Mouse (Mus musculus) testis, adult 2 months (tissue): ENCODE measurements at regions not wholly inside any gene's neighbourhood (a gene's known extent, or its start where the extent isn't known, plus 50 kb on each side); places are given as distances from the start of the nearest gene placed in this dataset.

Experiments
- H3K27ac ChIP-seq: fragments of 200-500 bp; 2 replicates; pipeline ENCODE4 v1.5.1; 2012; ENCODE audit warnings: low read depth, low read length; ENCODE audit not compliant: control insufficient read depth, insufficient read depth
- H3K27me3 ChIP-seq: fragments of 200-500 bp; 2 replicates; pipeline ENCODE4 v1.6.1; 2012; ENCODE audit warnings: mild to moderate bottlenecking, low read length, moderate library complexity; ENCODE audit not compliant: control insufficient read depth, insufficient read depth
- H3K36me3 ChIP-seq: fragments of 200-500 bp; 2 replicates; pipeline ENCODE4 v1.6.1; 2012; ENCODE audit warnings: mild to moderate bottlenecking, low read length; ENCODE audit not compliant: control insufficient read depth, insufficient read depth
- H3K4me1 ChIP-seq: fragments of 200-500 bp; 2 replicates; pipeline ENCODE4 v1.6.1; 2012; ENCODE audit warnings: low read length; ENCODE audit not compliant: control insufficient read depth, insufficient read depth
- H3K4me3 ChIP-seq: fragments of 200-500 bp; 2 replicates; pipeline ENCODE4 v1.5.1; 2012; ENCODE audit warnings: low read depth, mild to moderate bottlenecking, low read length, moderate library complexity, mixed read lengths; ENCODE audit not compliant: control insufficient read depth
- CTCF ChIP-seq: fragments of 200-500 bp; IDR thresholded peaks from 2 replicates; pipeline ENCODE4 v1.5.1; 2012; ENCODE audit warnings: low read depth, mild to moderate bottlenecking, inconsistent platforms, low read length, moderate library complexity; ENCODE audit not compliant: control insufficient read depth, insufficient read depth, insufficient replicate concordance
- POLR2A ChIP-seq: fragments of 200-500 bp; IDR thresholded peaks from 2 replicates; pipeline ENCODE4 v1.6.1; 2012; ENCODE audit warnings: low read depth, mild to moderate bottlenecking, inconsistent platforms, low read length, moderate library complexity; ENCODE audit not compliant: control insufficient read depth

DNA sequence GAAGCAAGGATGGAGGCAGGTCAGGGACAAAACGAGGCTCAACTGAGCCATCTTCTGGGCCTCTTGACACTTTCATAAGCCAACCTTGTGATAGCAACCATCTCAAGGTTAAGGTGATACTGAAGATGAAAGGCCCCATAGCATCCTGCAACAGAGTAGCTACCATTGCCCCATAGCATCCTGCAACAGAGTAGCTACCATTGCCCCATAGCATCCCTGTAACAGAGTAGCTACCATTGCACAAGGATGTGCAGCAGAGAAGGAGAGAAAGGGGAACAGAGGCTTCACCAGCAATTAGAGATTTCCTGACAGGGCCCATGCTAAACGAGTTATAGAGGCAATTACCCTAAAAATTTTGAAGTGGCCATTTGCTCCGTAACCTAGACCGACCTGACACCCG lies 163.2 kb downstream of the Lmo4 start:
- TF ChIP-seq POLR2A: no peak
- TF ChIP-seq CTCF: no peak
- Histone ChIP-seq H3K27me3 (no peaks in the 10 kb centered on the region), H3K36me3 (no peaks in the 10 kb centered on the region), H3K4me3 (no peak overlapping the region), H3K27ac (no peak overlapping the region), H3K4me1 (no peaks in the 10 kb centered on the region)

DNA sequence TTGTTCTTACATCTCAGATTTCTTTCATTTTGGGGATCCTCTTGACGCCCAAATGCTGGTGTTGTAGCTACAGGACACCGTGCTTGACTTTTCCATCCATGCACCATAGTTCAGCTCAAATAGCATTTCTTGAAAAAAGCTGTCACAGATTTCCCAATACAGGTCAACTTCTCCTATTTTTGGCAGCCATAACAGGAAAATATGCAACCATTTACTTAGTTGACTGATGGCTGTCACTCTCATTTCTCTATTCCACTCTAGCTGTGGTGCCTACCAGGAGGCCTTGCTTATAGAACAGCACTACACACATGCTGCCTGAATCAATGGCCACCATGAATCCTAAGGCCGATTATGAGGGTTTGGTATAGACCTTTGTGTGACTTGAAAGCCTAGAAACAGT lies 165.5 kb downstream of the Lmo4 start:
- Histone ChIP-seq H3K36me3 (no peaks in the 10 kb centered on the region), H3K4me1 (no peaks in the 10 kb centered on the region), H3K27me3 (no peaks in the 10 kb centered on the region), H3K4me3 (no peak overlapping the region), H3K27ac (no peak overlapping the region)
- TF ChIP-seq POLR2A (no peak), CTCF (no peak)

DNA sequence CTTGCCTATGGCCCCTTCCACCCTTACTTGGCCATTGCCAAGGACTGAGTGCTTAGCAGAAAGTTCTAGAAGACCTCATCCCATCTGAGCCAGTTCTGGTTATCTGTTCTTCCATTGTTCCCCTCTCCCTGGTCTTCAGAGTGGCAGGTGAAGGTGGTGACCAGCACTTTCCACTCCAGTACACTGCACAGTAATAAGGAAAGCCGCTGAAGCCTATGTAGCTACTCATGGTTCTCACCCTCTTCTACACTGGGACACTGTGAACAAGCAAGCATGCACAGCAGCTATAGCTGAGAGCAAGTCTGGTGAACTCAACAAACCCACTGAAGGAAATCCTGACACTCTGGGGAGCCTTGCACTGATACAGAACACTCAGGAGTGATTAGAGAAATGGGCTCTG lies 175.4 kb downstream of the Lmo4 start:
- no peaks in the 10 kb centered on the region for H3K4me1 ChIP-seq
- TF ChIP-seq CTCF (no peak), POLR2A (no peak)
- H3K36me3 ChIP-seq: no peaks in the 10 kb centered on the region
- no peak overlapping the region for H3K4me3 ChIP-seq
- no peaks in the 10 kb centered on the region for H3K27me3 ChIP-seq
- H3K27ac ChIP-seq: no peak overlapping the region

DNA sequence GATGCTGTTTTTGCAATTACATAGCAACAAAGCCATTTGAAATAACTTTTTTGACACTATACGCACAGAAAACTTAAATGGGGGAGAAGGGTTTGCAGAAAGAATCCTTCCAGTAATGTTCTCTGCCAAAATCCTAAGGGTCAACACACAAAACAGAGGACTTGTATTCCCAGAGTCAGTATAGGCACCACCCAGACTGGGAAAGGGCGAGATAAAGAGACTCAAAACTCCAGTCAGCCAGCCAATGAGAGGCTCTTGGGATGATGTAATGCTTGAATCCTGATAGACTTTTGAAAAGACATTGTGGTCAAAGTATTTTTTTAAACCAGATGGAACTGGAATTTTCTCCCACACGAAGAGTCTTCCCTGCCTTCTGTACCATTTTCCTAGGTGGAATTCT lies 175.9 kb downstream of the Lmo4 start:
- Histone ChIP-seq H3K4me3 (no peak overlapping the region), H3K27me3 (no peaks in the 10 kb centered on the region), H3K36me3 (no peaks in the 10 kb centered on the region), H3K27ac (no peak overlapping the region), H3K4me1 (no peaks in the 10 kb centered on the region)
- no peak for TF ChIP-seq CTCF
- TF ChIP-seq POLR2A: no peak

DNA sequence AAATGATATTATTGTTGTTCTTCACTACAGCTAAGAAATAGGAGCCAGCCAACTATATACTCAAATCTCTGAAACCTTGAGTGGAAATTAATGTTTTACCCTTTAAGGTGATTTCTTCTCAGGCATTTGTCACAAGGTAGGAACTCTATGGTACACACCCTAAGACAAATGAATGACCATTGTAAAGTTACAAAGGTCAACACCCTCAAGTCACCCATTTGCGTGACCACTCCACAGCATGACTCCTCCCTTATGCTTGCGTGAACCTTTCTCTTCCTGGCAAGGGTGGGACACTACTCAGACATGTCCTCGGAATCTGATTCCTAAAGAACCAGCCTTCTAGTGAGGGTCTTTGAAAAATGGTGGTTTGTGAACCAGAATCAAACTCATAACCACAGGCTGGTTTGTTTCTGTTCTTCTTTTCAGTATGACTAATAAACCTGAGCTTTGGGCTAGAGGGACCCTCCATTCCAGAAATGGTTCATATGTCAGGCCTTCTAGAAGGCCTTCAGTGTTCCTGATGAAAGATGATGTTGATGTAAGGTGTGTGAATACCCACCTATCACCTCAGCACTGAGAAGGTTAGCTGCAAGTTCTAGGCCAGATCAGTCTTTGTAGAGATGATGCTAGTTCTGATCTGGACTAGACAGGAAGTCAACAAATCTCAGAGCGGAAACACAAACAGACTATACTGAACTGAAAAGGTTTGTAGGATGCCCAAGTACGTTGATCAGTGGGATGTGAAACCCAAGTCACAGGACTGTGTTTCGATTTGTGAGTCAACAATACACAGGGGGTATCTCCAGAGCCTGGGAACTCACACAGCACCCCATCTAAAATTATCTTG lies 177.7 kb downstream of the Lmo4 start:
- H3K27me3 ChIP-seq: no peaks in the 10 kb centered on the region
- TF ChIP-seq CTCF (no peak), POLR2A (no peak)

DNA sequence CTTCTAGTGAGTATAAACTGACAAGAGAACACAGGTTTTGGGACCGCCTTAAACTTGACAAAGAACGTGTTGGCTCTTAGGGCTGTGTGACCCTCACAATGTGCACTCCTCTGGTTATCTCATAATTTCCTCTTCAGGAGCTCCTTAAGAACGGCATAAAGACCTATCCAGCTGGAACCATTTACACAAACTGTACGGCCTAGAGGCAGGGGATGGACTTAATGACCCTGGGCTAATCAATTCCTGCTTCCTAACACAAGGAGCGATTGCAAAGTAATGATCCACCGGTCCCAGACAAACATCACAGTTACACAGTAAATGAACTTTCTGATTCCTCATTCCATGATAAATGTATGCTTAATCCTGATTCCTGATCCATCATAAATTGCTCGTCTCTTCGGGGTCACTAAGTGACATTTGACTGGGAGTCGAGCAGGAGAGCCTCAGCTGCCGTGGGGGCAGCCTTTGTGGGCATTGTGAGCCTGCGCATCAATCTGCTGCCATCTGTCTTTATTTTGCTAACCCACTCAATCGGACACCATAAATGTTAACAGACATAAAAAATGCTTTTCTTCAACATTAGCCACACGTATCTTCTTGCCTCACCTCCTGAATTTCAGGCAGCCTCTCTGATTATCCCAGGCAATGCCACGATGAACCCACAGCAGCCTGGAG lies 179.4 kb downstream of the Lmo4 start:
- Histone ChIP-seq H3K27ac (no peak overlapping the region), H3K36me3 (no peaks in the 10 kb centered on the region), H3K27me3 (no peaks in the 10 kb centered on the region), H3K4me1 (no peaks in the 10 kb centered on the region), H3K4me3 (no peak overlapping the region)
- TF ChIP-seq POLR2A: no peak
- TF ChIP-seq CTCF: no peak

More for the DNA sequence above, 177.7 kb downstream of the Lmo4 start:
- H3K36me3 ChIP-seq: no peaks in the 10 kb centered on the region
- no peak overlapping the region for H3K4me3 ChIP-seq
- no peak overlapping the region for H3K27ac ChIP-seq
- H3K4me1 ChIP-seq: no peaks in the 10 kb centered on the region

- Histone ChIP-seq H3K4me3 (no peak overlapping the region), H3K27ac (no peak overlapping the region), H3K36me3 (no peaks in the 10 kb centered on the region), H3K27me3 (no peaks in the 10 kb centered on the region), H3K4me1 (no peaks in the 10 kb centered on the region)
- no peak for TF ChIP-seq POLR2A
- TF ChIP-seq CTCF: no peak
These were observed 180.8 kb downstream of the Lmo4 start for GRCm38 (mm10) chr3:144024216-144024615.

DNA sequence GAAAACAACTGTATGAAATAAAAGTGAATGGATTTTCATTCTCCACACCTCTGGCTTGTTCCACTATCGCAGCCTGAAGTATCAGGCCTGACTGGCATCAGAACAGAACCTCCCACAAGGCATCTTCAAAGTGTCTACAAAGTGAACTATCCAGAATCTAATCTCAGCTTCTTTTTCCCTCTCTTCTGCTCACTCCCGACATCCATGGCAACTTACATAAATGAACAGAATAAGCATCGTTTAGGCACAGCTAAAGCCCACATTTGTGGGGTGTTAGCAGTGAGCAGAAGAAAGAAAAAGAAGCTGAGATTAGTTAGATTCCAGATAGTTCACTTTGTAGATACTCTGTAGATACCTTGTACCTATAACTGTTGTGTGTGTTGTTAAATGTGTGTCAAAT lies 182.0 kb downstream of the Lmo4 start:
- TF ChIP-seq POLR2A (no peak), CTCF (no peak)
- Histone ChIP-seq H3K4me3 (no peak overlapping the region), H3K27me3 (no peaks in the 10 kb centered on the region), H3K36me3 (no peaks in the 10 kb centered on the region), H3K27ac (no peak overlapping the region), H3K4me1 (no peaks in the 10 kb centered on the region)
